Mouse (Mus musculus) bone marrow macrophage, adult 2 months (primary cell): ENCODE measurements around the gene Atp5d.

ENCODE experiments used
- CTCF ChIP-seq: IDR thresholded peaks from 2 replicates; pipeline ENCODE4 v1.5.1; 2012; ENCODE audit warnings: low read depth, mild to moderate bottlenecking, low read length, moderate library complexity
- POLR2A ChIP-seq: IDR thresholded peaks from 2 replicates; pipeline ENCODE4 v1.6.1; 2012; ENCODE audit warnings: mild to moderate bottlenecking, low read depth, low read length, borderline replicate concordance

DNA sequence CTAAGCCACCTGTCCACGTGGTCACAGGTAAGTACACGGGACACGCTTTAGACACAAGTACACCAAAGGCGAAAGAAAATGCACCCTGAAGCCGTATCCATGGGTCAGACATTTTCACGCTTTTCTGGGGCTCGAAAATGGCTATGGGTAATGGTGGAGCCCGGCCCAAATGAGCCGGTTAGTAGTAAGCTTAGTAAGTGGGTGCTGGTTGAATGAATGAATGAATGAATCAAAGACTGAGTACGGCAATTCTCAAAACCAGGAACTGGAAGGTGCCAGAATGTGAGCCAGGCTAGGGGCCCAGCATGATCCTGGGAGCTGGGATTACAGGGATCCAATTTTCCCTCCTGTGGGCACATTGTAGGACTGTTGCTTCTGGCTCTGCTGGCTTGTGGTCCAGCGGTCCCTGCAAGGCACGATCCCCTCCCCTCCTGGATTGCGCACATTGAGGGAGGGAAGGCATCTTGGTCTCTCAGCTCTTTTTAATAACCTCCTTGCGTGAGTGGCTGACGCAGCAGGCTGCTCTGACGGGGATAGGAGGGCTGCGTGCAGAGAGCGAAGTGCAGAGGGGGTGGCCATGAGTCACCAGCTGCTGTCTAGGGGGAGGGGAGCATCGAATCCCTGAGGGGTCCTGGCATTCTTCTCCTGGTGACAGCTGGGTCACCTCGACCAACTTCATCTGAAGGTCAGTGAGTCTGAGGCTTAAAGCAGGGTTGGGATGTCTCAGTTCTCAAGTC is 27.1 kb downstream of the Atp5d start, which contains the start of gene Cirbp:
- no peak for TF ChIP-seq CTCF
- no peak for TF ChIP-seq POLR2A
